Mouse (Mus musculus) embryo, embryonic 9.5 days (tissue): ENCODE measurements around the gene Man1a.

Experiments
- DNase-seq: peaks from one replicate; pipeline ENCODE4 v3.0.0-alpha.2; 2017; ENCODE audit errors: extremely low spot score

The Man1a gene

DNA sequence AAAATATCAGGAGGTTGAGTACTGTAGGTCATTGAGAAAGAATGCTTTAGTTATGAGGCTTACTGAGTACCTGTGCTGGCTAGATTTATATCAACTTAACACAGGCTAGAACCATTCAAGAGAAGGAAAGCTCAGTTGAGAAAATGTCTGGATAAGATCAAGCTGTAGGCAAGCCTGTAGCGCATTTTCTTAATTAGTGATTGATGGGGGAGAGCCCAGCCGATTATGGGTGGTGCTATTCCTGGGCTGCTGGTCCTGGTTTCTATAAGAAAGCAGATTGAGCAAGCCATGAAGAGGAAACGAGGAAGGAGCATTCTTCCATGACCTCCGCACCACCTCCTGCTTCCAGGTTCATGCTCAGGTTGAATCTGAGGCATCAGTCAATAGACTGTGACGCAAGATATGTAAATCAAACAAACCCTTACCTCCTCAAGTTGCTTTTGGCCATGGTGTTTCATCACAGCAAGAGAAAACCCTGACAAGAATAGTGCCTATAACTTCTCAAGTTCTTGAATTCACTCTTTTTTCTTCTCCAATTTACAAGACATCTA, 58.4 kb downstream of the Man1a start:
- DNase-seq, result no peak

GRCm38 (mm10) chr10:54014116-54014758, 62.2 kb downstream of the Man1a start:
- DNase-seq, result no peak

DNA sequence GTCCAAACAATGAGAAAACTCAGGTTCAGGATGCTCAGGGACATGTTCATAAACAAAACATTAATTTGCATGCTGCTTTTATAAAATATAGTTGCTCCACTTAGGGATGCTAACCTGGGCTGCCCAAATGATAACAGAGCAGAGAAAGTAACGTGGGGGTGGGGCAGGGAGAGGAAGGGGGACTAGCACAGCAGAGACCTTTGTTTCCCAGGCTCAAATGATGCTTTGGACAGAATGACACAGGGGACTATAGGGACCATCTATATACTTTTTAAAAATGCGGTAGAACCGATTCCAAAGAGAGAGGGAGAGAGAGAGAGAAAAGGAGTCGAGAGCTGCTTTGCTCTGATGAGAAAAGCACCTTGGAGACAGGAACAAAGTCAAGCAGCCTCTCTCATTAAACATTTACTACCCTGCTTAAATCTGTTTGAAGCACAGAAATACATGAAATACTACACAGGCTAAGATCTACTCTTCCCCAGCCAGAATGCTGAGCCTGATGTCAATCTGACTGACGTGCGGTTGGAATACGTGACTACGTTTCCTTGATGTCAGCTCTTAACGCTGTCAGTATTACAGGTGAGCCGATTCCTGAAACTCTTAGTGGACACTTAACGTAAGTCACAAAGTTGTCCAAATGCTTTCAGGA, 63.1 kb downstream of the Man1a start:
- no peak for DNase-seq

- DNase-seq, result no peak
Measured at GRCm38 (mm10) chr10:54009154-54009553, 67.3 kb downstream of the Man1a start.

- no peak for DNase-seq
Measured at GRCm38 (mm10) chr10:54006868-54007267, 69.5 kb downstream of the Man1a start.

- no peak for DNase-seq
Measured at GRCm38 (mm10) chr10:54005847-54006246, 70.6 kb downstream of the Man1a start.

- DNase-seq, result no peak
Measured at GRCm38 (mm10) chr10:54002936-54003335, 73.5 kb downstream of the Man1a start.

GRCm38 (mm10) chr10:53997301-53997700, 79.1 kb downstream of the Man1a start:
- no peak for DNase-seq

- DNase-seq, result no peak
Measured at GRCm38 (mm10) chr10:53996216-53996615, 80.2 kb downstream of the Man1a start.

DNA sequence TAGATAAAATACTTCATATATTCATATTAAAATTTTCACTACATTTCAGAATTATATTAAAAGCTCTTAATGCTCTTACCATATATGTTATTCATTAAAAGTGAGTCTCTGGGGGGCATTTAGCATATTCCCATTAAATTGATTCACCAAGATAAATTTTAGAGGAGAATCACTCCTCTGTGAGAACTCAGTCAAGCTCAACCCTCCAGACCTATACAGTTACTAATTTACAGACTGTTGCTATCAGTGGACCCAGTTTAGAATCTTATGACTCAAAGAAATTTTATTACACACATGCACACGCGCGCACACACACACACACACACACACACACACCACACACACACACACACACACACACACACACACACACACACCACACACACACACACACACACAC, 81.8 kb downstream of the Man1a start:
- no peak for DNase-seq

GRCm38 (mm10) chr10:53990434-53990833, 86.0 kb downstream of the Man1a start:
- no peak for DNase-seq

DNA sequence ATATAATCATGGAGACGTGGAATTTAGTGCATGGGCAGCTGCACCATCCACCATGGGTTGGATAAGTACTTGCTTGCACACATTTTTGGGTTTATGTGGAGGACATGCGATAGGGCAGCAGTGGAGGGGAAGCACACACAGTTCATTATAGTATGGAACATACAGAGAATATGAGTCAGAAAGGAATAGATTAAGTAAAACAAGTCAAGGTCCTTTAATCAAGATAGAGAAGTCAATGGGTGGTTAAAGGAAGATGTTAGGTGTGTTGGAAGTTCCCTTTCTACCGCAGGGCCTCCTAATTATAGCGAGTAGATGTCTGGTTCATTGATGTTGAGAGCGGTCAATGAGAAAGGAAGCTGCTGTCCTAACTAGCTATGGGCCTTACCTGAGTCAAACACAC, 91.5 kb downstream of the Man1a start:
- DNase-seq, result no peak

GRCm38 (mm10) chr10:53984086-53984485, 92.3 kb downstream of the Man1a start:
- DNase-seq, result no peak

DNA sequence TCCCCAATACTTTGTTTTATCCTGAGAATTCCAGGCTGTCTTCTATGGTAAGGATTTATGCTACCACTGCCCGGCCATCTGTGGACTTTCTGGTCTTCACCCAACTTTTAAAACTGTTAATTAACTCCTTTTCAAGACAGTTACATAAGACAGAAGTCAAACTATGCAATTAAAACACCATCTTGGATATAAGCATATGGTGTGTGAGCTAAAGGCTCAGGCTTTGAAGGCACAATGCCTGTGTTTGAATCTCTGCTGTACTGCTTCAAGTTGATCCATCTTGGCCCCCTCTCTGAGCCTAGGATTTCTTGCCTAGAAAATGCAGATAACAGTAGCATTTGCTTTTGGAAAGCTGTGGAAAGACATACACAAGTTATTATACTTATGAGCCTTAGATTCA, 97.8 kb downstream of the Man1a start:
- DNase-seq, result no peak

- no peak for DNase-seq
Measured at GRCm38 (mm10) chr10:53974180-53974579, 102.2 kb downstream of the Man1a start.

GRCm38 (mm10) chr10:53959759-53960158, 116.7 kb downstream of the Man1a start:
- no peak for DNase-seq

DNA sequence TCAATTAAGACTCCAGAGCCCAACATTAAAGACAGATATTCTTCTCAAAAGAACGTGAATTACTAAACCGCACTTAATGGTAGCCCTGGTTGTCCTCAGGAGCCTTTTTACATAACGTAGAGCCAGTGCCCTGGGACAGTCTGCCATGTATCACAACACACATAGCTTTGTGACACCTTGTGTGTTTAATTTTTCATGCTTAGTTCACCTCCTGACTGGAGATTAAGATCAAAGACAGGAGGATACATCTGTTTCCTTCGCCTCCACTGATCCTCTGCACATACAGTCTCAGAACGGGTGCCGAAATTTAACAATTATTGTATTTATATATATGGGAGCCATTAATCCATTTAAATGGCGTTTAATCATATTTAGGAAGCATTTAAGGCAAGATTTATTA, 134.8 kb downstream of the Man1a start:
- DNase-seq, result no peak

DNA sequence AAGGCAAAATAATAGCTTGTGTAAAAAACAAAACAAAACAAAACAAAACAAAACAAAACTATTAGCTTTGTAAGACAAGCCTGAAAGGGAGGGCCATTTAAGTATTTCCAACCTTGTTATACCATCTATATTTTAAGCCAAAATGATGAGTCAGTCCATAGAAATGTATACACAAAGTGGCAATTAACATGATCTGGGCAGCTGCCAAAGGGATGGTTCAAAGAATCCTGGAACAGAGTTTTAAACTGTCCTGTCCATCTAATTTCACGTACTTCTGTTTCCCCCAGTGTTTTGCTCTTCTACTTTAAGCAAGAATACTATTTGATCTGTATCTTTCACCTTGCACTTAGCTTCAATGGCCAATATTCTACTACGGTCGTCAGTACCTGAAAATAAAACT, 138.2 kb downstream of the Man1a start:
- no peak for DNase-seq

- no peak for DNase-seq
Measured at GRCm38 (mm10) chr10:53936078-53936477, 140.3 kb downstream of the Man1a start.

- DNase-seq, result no peak
Measured at GRCm38 (mm10) chr10:53929722-53930500, 146.5 kb downstream of the Man1a start.

DNA sequence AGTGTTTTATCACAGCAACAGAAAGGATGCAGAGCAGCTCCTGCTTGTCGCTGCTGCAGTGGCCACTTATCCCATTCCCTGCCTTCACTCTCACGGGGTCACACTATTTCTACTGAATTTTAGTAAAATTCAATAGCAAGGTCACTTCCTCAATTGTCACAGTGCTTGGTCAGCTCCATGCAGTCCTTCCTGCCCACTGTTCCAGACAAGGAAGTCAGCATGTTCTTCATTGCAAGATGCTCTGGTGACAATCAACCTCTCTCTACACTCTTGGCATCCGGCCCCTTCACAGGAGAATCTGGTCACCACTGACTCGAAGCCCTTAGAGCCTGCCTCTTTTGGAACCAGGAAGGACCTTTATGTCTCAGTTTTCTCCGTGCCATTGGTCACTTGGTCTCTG, 148.5 kb downstream of the Man1a start:
- no peak for DNase-seq

DNA sequence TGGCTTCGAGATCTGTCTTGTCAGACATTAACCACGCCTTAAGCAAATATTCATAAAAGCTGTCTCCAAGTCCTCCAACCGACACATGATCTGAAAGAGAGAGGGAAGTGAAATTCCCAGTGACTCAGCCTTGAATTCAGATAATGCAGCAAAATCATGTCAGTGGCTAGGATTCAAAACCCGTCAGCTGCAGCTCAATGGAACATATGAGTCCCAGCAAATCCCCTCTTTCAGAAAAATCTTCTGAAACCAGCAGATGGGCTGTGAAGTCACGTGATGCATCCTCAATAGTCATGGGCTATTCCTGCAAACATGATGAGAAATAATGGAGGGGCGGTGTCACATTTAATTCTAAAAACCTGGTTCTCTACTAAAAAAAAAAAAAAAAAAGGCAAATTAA, 151.0 kb downstream of the Man1a start:
- DNase-seq, result no peak

- DNase-seq, result no peak
Measured at GRCm38 (mm10) chr10:53922236-53922635, 154.2 kb downstream of the Man1a start.
